In the genomic region with DNA sequence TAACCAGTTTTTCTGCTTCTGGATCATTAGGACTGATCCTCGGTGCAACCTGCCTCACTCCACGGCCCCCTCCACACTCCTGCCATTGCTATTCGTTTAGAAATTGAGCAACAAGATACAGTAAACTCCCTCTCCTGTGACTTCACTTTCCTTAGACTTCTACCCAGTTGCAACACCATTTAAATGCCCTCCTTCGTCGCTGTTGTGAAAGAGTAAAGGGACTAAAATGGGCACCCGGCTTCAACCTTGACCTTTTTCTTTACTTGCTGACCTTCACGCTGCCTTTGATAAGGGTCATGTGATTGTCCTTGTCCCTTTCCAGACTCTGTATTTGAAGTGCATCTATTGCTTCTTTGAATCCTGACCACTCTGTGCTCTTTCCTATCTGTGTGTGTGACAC, we compare ENCODE assay signal across 16 mouse cellular contexts. TPM values are rescaled to one million over a fixed set of nuclear protein-coding genes. Genes with fewer than 3 reads are reported as not detected.
DNase-seq lines count a peak whose midpoint lies in the region; ATAC-seq lines count a peak whose summit lies in the region.
"Had no signal": no experiment of that assay in that cellular context is flagged by ENCODE, and none has a peak within 500 bp of the region (broad histone marks: within the 10 kb centered on the region; RNA-seq: fewer than 3 reads in every experiment).

No protein-coding gene starts in this region.

- H3K4me1 ChIP-seq in heart, embryonic 10.5 days: peaks cover 21% of the 10 kb centered on the region; the same call in 1 of the 2 replicates
- peaks cover 7% of the 10 kb centered on the region; the same call in 1 of the 2 replicates for H3K4me1 ChIP-seq in intestine, embryonic 16.5 days (ENCODE audit: control insufficient read depth, insufficient read depth, low read length)
- peaks cover 44% of the 10 kb centered on the region for H3K4me1 ChIP-seq in megakaryocyte, embryonic 14.5 days
- peaks cover 9% of the 10 kb centered on the region for H3K4me1 ChIP-seq in forebrain, embryonic 13.5 days
- H3K4me1 ChIP-seq in forebrain, embryonic 10.5 days: peaks cover 16% of the 10 kb centered on the region

- H3K27ac ChIP-seq in heart, embryonic 10.5 days: no peak overlapping the region
- peak overlapping the region; percentile 26 for H3K27ac ChIP-seq in intestine, embryonic 16.5 days (ENCODE audit: low read length)
- H3K27ac ChIP-seq in forebrain, embryonic 13.5 days: no peak overlapping the region
- H3K27ac ChIP-seq in forebrain, embryonic 10.5 days: no peak overlapping the region
- H3K27ac ChIP-seq: hindbrain, embryonic 14.5 days; lung, embryonic 15.5 days; midbrain, embryonic 12.5 days had no signal

- no peak overlapping the region for H3K4me3 ChIP-seq in heart, embryonic 10.5 days
- H3K4me3 ChIP-seq in intestine, embryonic 16.5 days (ENCODE audit: low read length): no peak overlapping the region
- H3K4me3 ChIP-seq in megakaryocyte, embryonic 14.5 days (replicated peaks): peak overlapping the region; percentile 46
- H3K4me3 ChIP-seq in forebrain, embryonic 13.5 days: no peak overlapping the region
- H3K4me3 ChIP-seq in forebrain, embryonic 10.5 days: no peak overlapping the region
- H3K4me3 ChIP-seq: lung, embryonic 15.5 days; midbrain, embryonic 12.5 days; myocyte had no signal

- peak overlapping the region; percentile 14; the same call in 1 of the 2 replicates for H3K4me2 ChIP-seq in intestine, embryonic 16.5 days (ENCODE audit: low read depth, low read length)
- no peak overlapping the region for H3K4me2 ChIP-seq in forebrain, embryonic 13.5 days
- H3K4me2 ChIP-seq: hindbrain, embryonic 14.5 days; lung, embryonic 15.5 days; midbrain, embryonic 12.5 days had no signal

- no peaks in the 10 kb centered on the region for H3K27me3 ChIP-seq in heart, embryonic 10.5 days (ENCODE audit: insufficient read depth, poor library complexity, severe bottlenecking)
- no peaks in the 10 kb centered on the region for H3K27me3 ChIP-seq in intestine, embryonic 16.5 days (replicated peaks; ENCODE audit: control insufficient read depth, insufficient read depth, low read length)
- H3K27me3 ChIP-seq in megakaryocyte, embryonic 14.5 days (replicated peaks): no peaks in the 10 kb centered on the region
- no peaks in the 10 kb centered on the region for H3K27me3 ChIP-seq in forebrain, embryonic 13.5 days
- peaks cover 11% of the 10 kb centered on the region; the same call in 1 of the 2 replicates for H3K27me3 ChIP-seq in forebrain, embryonic 10.5 days (ENCODE audit: poor library complexity, severe bottlenecking)
- H3K27me3 ChIP-seq: lung, embryonic 15.5 days had no signal

- H3K36me3 ChIP-seq in heart, embryonic 10.5 days: no peaks in the 10 kb centered on the region
- H3K36me3 ChIP-seq in intestine, embryonic 16.5 days (ENCODE audit: control insufficient read depth, insufficient read depth, low read length): no peaks in the 10 kb centered on the region
- H3K36me3 ChIP-seq in megakaryocyte, embryonic 14.5 days (replicated peaks; ENCODE audit: low read length): peaks cover 29% of the 10 kb centered on the region
- peaks cover 14% of the 10 kb centered on the region; the same call in 1 of the 2 replicates for H3K36me3 ChIP-seq in forebrain, embryonic 13.5 days (ENCODE audit: poor library complexity, severe bottlenecking)
- peaks cover 16% of the 10 kb centered on the region for H3K36me3 ChIP-seq in forebrain, embryonic 10.5 days (replicated peaks)
- H3K36me3 ChIP-seq: lung, embryonic 15.5 days had no signal

- no peaks in the 10 kb centered on the region for H3K9me3 ChIP-seq in heart, embryonic 10.5 days
- H3K9me3 ChIP-seq in intestine, embryonic 16.5 days (ENCODE audit: control insufficient read depth, low read length): no peaks in the 10 kb centered on the region
- no peaks in the 10 kb centered on the region for H3K9me3 ChIP-seq in megakaryocyte, embryonic 14.5 days
- H3K9me3 ChIP-seq in forebrain, embryonic 13.5 days (replicated peaks): peaks cover 14% of the 10 kb centered on the region
- H3K9me3 ChIP-seq in forebrain, embryonic 10.5 days: peaks cover 8% of the 10 kb centered on the region
- H3K9me3 ChIP-seq: lung, embryonic 15.5 days had no signal

- peak; percentile 29 for ATAC-seq in intestine, embryonic 16.5 days
- no peak for ATAC-seq in forebrain, embryonic 13.5 days

- peak; percentile 28 for DNase-seq in heart, adult 11 months
- no peak for DNase-seq in heart, embryonic 10.5 days (ENCODE audit: low spot score)
- DNase-seq in adrenal gland, postnatal 10 days: peak; percentile 71
- no peak for DNase-seq in forebrain, embryonic 10.5 days (ENCODE audit: extremely low spot score, low spot score)
- DNase-seq in cerebellum, postnatal 25 days: no peak
- DNase-seq: cerebellum, postnatal 10 days; kidney, postnatal 4 days; layer of hippocampus, postnatal 36 days; thymus, adult 18-20 months had no signal

- no peak overlapping the region for H3K9ac ChIP-seq in intestine, embryonic 16.5 days (ENCODE audit: low read depth, low read length)
- H3K9ac ChIP-seq in forebrain, embryonic 13.5 days: no peak overlapping the region
- H3K9ac ChIP-seq: hindbrain, embryonic 14.5 days; lung, embryonic 15.5 days; midbrain, embryonic 12.5 days had no signal

- WGBS in heart, embryonic 10.5 days: 80% methylated on average over 7 of the region's 7 CpGs
- WGBS in intestine, embryonic 16.5 days: 61% methylated on average over 7 of the region's 7 CpGs
- 94% methylated on average over 7 of the region's 7 CpGs for WGBS in forebrain, embryonic 13.5 days
- 94% methylated on average over 7 of the region's 7 CpGs for WGBS in forebrain, embryonic 10.5 days

RNA-seq across cellular contexts. Expression of a gene that starts 2.8 kb away (rescaled TPM):
- polyA plus RNA-seq in heart, embryonic 10.5 days (2016; fragmentation: Nextera tagmentation; extraction: Ambion mirVana): 5.5 and 6.0 TPM in 2 replicates
- total RNA-seq in adrenal gland, postnatal 10 days (2021): 10 to 100 TPM; 62.8 to 66.4 TPM
- polyA plus RNA-seq in intestine, embryonic 16.5 days (2015; fragmentation: Nextera tagmentation; extraction: Ambion mirVana): 3.1 and 3.7 TPM in 2 replicates
- 1.3 and 1.4 TPM in 2 replicates for polyA plus RNA-seq in megakaryocyte, embryonic 14.5 days (2012; ENCODE audit: insufficient read depth, low replicate concordance)
- 8.9 and 9.4 TPM in 2 replicates for polyA plus RNA-seq in forebrain, embryonic 13.5 days (2015; fragmentation: Nextera tagmentation; extraction: Ambion mirVana)
- 7.7 and 8.1 TPM in 2 replicates for polyA plus RNA-seq in forebrain, embryonic 10.5 days (2016; fragmentation: Nextera tagmentation; extraction: Ambion mirVana)

Comparison
In these comparisons a context has a peak if more than half of its experiments do, and no peak if none do; other contexts are left out.
1. DNase-seq: peak in heart, adult 11 months (single experiment) and adrenal gland, postnatal 10 days (single experiment); none in heart, embryonic 10.5 days (single experiment), forebrain, embryonic 10.5 days (single experiment) and cerebellum, postnatal 25 days (0 of 2).